Mouse (Mus musculus): ENCODE data around the gene Rora.
A peak's percentile ranks its signal among the peaks of the same experiment; 100 is the strongest.

Gene Rora

DNA sequence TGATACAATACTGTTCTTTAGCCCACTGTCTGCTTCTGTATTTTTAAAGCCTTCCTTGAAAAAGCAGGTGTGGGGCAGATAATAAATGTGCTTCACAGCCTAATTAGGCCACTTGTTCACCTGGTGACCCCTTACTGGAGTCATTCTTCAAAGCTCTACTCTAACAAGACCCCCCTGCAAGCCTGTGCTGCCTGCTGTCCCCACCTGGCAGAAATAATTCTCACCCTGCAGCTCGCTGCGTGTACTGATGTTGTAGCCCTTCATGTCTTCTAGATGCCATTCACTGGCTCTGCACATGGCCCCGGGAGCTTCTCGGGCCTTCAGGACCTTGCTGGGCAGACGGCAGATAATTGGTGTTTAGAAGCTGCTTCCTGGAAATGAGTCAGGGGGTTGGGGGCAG, 604.9 kb downstream of the Rora start:
- DNase-seq: no peak

DNA sequence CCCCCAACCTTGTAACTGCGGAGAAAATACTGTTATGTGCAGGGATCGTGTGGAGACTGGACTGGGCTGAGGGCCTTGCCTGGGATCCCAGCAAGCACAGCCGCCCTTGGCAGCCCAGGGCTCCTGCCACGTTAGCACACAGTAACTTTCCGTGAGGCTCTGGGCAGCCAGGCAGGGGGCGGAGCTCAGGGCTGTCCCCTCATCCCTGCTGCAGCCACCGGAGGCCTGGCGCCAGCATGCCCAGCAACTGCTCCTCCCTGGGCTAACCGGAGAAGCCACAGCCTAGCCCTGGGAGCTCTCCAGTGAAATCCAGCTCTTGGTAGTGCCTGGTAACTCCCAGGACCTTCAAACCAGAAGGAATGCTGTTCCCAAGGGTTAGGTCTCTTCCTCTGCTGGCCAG, 605.8 kb downstream of the Rora start:
- peak; percentile 87 for DNase-seq

DNA sequence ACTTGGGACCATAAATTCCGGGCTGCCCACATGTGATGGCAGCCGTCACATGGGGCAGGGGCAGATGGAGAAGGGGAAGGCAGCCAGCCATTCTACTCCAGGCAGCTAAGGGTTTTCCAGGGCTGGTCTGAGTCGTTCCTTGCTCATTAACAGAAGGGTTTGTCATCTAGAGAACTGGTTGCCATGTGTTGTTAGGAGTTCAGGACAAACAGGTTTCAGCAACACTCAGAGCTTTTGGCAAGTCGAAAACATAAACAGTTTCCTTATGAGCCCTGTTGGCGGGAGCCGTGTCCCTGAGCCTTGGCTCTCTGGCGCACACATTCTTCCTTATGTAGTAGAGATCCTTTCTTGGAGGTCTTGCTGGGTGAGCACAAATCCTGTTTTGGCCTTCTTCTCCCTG, 611.6 kb downstream of the Rora start:
- DNase-seq: no peak

DNA sequence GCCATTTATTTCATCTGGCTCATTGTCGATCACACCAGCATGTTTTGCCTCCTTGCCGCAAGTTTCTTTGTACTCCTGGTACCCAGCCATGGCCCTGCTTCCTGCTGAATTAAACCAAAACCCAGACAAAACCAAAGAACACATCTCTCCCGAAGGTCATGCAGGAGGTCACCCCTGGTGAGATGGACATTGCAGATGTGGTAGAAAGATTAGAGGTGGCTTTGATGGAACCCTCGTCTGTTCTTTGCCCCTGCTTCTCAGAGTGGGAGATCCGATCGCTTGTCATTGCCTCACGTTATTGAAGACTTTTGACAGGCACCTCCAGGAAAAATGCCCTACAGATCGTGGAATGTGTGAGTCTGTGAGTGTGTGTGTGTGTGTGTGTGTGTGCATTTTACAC, 616.8 kb downstream of the Rora start:
- DNase-seq: no peak

DNA sequence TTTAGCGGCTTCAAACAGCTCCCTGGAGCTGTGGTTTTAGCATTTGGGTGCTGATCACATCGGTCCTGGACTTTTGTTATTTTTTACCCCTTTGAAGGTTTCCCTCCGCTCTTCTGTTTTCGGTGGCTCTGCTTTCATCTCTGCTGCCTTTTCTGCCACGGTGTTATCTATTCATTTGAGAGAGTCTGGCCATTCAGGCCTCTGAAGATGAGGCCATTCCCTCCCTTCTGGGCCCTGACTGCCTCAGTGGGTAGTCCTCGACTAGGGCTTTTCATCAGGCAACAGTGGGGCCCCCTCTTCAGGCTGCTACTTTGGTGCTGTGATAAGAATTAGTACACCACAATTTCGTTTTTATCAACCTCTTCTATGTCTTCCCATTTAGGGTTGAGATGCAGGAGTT, 617.3 kb downstream of the Rora start:
- DNase-seq: no peak

DNA sequence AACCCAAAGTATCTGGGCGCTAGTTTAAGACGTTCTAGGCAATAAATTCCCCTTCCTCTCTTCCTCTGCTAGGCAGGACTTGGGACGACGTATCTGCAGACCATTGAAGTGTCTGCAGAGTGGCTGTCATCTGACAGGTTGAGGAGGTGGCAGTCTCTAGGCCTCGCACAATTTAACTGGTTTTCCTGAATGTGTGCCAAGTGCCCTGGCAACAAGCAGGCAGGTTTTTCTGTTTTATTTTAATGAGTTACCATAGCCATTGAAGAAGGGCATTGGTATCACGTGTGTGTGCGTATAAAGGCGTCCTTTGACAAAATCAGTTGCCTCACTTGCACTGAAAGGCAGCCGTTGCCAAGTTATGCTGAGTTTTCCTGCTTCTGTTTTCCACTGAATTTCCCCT, 619.3 kb downstream of the Rora start:
- DNase-seq: peak; percentile 50

DNA sequence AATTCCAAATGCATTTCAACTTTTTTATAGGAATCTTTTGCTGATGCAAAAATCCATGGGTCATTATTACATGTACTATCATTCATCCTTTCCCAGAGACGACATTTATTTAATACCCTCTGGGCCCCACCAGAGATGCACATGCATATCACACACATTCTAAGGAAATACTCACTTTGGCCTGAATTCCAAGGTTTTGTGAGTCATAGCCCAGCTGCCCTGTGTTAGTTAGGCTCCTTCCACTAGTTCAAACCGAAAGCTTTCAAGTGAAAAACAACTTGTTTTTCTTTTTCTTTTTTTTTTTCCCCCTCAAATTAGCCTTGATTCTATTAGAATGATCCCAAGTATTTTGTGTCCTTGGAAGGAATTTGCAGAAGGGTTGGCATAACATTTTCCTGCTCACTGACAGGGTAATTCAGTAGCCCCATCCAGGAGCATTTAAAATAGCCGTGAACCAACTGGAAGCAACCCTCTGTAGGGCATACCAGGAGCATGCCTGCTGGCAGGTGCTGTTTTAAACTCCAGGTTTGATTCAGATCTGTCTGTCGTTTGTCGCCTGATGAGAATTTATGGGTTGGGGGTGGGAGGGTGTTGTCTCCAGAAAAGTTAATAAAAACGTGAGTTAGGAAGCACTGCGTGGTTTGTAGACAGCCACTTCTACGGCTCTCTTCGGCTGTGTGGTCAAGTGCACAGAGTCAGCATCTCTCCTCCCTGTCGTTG, 621.3 kb downstream of the Rora start:
- DNase-seq: no peak

DNA sequence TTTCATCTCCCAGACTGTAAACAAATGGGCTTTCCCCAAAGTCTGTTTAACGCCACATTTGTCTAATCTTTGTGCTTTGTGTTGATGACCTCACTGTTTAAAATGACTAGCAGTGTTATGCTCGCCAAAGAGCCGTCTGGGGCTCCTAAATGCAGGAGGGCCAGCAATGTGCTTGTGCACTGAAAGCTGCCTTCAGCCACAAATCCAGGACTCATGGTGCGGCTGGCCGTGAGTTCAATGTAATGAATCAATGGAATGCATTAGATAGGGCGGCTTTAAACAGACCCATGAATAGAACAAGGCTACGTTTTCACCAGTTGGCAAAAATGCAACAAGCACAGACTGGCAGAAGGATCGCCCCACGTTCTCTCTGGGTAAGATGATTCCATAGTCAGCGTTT, 623.7 kb downstream of the Rora start:
- DNase-seq: no peak

DNA sequence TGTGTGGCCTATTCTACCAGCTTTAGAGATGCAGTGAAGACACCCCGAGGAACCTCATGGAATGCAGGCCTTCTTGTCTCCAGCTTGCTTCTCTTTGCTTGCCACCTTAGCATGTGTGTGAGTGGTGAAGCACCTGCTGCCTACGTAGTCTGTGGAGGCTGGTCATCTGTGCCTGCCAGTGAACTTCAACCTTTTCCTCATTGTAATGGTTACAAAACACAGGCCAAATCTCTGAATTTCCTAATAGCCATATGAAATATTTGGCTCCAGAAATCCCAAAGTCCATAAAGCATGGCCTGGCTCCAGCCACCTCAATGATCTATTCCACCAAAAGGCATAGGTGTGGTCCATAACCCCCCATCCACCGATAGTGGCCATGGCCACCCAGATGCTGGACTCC, 631.4 kb downstream of the Rora start:
- DNase-seq: no peak

DNA sequence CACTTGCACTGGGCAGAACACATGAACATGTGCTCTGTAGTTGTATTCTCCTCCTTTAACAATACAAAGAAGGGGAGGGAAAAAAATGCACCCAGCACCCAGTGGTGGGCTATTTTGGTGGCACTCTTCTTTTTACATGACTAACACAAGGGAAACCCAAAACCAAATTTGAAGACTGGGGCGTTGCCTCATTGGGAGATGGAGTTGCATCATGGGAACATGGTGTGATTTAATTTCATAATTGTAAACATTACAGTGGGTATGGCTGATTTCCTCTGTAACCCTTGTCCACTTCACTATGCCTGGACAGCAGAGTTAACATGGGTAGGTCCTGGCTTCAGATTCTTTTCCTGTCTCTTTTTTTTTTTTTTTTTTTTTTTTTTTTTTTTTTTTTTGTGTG, 634.5 kb downstream of the Rora start:
- DNase-seq: no peak

DNA sequence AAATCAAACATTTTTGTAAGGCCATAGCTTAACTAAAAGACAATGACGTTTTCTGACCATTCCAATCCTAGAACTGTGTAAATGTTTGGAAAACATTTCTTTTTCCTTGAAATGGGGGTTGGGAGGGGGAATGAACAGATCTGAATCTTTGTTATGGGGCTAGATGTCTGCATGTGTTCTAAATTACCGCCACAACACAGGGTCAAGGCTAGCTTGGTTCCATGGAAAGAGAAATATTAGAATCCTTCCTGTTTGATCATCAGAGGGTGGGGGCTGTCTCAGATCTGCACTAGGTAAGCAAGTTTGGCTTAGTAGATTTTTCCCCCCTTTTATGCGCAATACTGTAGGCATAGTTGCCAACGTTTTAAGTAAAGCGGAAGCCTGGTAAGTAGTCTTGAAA, 635.0 kb downstream of the Rora start:
- no peak for DNase-seq

DNA sequence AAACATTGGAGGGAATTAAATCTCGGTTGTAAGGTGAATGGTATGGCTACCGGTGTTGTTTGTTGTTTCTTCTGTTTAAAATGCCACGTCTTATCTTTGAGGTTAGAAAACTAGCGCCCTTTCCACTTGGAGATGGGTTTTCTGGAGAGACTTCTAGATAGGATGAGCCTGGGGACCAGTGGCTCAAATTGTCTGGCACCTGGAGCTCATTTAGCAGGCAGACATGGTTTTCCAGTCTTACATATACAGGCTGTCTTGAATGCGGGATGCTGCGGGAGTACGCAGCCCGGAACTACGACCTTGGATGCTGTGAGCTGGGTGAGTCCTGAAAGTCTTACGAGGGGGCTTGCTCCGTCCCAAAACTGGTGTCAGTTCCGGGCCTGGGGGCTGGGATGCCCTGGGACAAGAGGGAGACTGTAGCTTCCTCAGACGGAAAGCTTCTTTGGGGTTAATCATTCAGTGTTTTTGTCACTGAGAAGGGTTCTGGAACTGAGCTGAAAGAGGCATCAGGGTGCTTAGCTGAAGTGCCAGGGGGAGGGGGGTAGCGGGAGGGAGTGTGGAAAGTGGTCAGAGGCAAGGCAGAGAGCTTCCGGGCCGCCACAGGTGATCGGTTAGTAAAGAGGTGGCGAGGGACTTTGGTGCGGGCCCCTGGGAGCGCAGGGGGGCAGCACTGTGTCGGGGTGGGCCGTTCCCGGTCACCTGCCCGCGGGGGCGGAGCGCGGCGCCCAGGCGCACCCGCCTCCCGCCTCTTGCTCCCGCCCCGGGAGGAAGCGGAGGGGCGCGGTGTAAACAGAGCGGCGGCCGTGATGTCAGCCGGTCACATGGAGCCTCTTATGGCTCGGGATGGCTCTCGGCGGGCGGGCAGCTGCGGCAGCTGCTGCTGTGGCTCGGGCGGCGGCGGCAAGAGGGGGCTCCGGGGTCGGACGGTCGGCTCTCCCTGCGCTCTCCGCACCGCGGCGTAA, 635.8 kb downstream of the Rora start:
- peak; percentile 94 for DNase-seq

DNA sequence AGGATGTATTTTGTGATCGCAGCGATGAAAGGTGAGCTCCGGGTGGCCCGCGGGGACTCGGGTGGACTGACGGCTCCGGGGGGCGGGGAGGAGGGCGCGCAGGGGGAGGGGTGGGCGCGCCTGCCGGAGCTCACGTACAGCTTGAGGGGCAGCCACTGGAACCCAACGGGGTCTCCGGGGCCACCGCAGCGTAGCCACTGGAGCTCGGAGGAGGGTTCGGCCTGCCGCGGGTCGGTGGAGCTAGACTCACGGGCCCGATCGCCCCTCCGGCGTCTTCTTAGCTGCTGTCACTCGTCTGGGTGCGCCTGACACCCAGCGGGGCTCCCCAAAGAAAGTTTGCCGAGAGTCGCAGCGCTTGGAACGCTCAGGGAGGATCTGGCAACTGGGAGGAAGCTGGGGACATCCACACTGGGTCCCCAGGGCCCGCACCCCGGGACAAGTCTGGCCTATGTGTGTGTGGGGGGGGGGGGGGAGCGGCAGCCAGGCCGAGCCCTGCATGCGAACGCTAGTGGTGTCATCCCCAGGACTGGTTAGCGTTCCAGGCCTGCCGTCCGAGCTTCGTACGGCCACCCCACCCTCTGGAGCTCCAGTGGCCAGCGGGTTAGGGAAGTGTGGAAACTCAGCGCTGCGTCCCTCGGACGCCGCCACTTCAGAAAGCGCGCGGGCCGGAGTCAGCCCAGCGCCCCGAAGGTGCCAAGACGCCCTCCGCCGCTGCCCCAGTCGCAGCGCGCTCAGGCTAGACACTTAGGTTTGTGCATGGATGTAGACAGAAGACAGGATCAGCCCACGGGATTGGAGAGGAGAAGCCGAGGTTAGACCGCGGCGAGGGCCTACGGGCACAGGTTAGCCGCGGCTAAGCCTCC, 636.7 kb downstream of the Rora start:
- DNase-seq: peak; percentile 48

DNA sequence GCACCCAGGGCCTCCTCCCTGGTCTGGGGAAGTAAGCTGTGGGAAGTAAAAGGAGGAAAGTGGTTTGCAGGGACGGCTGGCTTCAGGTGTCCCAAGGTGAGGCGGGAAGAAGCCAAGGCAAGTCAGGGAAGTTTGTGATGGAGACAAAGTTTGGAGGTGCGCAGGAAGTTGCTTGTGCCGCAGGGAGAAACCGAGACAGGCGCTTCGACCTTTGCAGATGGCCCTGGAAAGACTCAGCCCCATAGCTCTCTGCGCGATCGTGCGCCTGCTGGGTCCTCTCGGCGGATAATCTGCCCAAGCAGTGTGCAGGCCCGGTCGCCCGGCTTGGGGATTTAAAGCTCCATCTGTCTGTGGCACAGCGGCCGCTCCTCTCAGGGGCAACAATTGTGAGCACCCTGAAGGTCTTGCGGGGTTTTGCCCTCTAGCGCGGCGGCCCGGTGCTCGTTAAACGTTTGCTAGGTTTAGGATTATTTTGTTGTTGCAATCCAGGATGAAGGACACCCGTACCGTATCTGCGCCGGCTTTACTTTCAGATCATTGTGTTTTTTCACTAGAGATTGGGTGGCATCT, 637.4 kb downstream of the Rora start:
- peak; percentile 52 for DNase-seq

DNA sequence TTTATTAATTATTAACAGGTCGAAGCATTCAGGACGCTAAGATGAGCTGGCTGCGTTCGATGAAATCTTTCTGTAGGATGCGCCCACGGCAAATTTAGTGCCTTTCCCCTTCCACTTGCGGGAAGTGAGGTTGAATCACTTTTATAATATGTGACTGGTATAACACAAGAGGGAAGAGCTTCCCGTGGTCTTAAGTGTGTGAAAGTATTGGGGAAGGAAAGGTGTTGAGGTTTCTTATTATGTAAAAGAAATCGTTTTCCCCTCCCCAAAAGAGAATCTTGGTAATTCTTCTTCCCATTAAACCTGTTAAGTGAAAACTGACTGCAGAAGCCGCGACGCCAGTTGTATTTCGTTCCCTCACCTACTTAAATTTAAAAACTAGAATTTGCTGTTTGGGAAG, 637.9 kb downstream of the Rora start:
- DNase-seq: no peak

DNA sequence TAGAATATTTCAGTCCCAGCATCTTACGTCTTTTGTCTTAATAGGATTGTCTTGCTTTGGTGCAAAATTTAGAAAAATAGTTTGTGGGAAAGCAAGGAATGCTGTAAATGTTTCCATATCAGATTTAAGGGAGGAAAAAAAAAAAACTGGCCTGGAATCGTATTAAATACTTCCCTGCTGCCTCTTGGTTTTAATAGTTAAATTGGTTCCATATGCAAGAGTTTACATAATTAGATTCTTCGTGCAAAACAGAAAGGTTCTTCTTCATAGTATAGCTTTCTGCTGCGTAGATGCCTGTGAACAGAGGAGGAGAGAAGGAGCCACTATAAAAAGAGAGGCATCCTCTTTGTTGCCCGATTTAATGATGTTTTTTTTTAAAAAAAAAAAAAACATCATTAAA, 638.8 kb downstream of the Rora start:
- DNase-seq: no peak

DNA sequence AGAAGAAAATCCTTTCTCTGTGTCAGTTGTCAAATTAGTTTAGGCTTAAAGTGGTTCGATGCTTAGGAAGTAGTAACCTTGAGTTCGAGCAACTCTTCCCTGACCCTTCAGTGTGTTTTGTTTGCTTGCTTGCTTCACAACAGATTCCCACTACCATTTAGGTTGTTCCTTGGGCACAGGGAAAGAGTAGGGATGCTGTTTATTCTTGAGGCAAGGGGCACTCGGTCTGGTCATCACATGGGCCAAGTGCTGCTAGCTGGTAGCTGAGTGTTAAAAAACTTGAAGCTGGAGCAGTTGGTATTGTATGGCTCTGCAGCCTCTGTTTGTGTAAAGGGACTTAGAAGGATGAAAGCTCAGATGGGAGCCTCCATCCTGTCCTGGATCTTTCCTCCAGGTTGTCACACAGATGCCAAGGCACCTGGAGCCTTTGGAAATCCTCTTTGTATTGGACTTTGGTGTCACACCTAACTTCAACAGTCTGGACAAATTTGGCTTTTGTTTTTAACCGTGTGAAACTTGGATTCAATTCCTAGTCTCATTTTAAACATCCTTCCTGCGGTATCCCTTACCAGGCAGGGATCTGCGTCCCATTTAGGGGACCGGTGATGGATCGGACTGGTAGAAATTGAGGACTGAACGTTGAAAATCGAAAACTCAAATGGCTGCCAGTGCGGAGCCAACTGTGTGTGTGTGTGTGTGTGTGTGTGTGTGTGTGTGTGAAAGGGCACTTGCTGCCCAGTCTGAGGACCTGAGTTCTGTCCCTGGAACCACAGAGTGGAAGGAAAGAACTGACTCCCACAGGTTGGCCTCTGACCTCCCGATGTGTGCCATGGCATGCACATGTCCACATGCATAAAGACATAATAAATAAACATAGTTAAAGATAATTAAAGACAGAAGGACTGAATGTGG, 639.4 kb downstream of the Rora start:
- DNase-seq: no peak

DNA sequence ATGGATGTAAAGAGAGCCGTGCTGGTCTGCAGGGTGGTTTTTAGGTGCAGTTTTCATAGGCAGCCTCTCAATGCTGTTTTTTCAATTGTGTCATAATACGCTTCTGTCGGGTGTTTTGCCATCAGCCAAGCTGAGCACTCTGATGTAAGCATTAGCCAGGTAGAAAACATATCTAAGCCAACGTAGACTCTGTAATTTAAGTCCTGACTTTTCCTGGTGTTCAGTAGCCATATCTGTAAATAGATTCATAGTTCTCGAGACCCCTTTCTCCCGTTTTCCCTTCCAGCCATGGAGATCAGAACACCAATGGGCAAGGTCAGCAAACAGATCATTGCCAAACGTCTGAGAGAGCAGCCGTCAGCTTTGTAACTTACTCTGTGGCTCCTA, 640.1 kb downstream of the Rora start:
- DNase-seq: no peak

DNA sequence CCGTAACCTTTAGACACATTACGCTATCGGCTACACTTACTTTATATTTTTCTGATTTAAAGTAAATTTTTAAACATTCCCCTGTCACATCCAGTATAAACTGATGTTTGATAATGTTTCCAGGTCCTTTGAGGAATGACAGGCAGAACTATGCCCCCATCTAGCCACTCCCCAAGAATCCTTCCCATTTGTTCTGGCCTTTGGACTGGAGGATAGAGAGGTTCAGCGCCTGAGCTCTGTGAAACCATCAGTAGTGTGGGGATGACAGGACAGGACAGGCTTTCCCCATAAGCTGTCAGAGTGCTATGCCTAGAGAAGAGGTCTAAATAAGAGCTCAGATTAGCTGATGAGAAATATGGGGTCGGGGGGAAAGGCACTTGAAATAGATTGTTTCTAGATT, 640.8 kb downstream of the Rora start:
- no peak for DNase-seq

DNA sequence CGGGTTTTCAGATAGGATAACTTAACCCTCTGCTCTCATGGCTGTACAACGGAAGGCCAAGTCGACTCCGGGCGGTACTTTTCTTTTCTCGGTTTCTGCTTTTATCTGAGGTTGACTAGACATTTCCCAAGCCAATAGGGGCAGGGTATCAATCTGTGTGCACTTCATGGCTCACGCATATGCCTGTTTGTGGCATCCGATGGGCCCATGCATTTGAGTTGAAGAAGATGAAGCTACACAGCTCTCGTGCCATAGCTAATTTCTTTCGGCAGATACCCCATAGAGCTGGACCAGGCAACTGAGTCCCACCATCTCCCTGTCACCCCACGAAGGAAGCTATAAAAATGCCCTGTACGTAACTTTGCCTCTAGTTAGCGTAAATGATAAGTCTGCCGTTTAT, 641.3 kb downstream of the Rora start:
- DNase-seq: no peak

DNA sequence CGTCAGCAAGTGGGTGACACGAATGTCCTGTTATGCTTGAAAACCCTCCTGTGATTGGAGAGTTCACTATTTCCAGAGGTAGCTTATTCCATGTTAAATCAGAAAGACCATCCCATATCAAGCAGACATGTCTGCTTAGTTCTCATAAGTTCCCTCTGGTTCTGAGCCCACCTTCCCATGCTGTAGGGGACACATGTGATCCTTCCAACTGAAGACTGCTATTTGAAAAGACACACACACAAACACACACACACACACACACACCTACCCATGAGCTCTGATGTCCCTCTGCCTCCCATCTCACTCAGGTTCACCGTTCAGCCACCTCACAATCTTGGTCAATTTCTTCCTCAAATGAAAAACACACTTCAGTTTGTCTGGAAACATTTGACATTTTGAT, 642.2 kb downstream of the Rora start:
- no peak for DNase-seq

DNA sequence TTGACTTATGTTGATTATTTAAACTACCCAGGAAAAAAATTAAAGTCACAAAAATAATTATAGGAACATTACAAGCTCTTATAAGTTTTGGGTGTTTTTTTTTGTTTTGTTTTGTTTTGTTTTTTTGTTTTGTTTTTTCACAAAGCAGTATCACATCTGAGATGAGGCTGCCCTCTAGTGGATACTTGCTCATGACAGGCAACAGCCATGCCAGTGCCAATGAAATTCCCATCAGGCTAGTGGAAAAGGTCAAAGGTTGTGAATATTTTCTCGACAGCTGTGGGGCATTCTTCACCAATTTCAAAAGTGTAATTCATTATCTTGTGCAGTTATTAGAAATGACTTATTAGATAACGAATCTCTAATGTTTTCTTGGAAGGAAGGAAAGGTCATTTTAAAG, 642.8 kb downstream of the Rora start:
- peak; percentile 86 for DNase-seq

Measured in kidney, postnatal 14 days (tissue).